Comparison of ENCODE assay signal across 8 mouse cellular contexts in the genomic region with DNA sequence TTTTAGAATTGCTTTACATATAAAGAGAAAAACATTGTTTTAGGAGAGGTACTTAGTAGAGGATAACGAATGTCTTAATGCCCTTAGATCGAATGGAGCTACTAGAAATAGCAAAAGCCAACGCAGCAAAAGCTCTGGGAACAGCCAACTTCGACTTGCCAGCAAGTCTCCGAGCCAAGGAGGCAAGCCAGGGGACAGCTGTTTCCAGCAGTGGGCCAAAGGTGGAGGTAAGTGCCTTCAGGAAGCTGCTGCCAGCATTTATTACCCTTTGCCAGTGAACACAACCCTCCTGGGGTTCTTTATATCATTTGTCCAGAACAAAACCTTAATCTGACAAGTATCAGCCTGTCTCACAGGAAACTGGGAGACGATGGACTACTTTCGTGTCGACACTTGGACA. TPM values are rescaled to one million over a fixed set of nuclear protein-coding genes. Genes with fewer than 3 reads are reported as not detected.
A peak's percentile ranks its signal among the peaks of the same experiment; 100 is the strongest.
DNase-seq lines count a peak whose midpoint lies in the region; ATAC-seq and TF ChIP-seq lines count a peak whose summit lies in the region.

No protein-coding gene starts in this region.

- 20% methylated on average over 8 of the region's 8 CpGs for WGBS in lung, adult 2 months
- WGBS in forebrain, embryonic 12.5 days, result 79% methylated on average over 8 of the region's 8 CpGs
- 75% methylated on average over 8 of the region's 8 CpGs for WGBS in intestine, embryonic 14.5 days
- 89% methylated on average over 8 of the region's 8 CpGs for WGBS in midbrain, embryonic 11.5 days

- no peak for DNase-seq in lung, adult 2 months
- no peak for DNase-seq in lung, postnatal 10 days
- no peak for DNase-seq in intestine, embryonic 14.5 days (ENCODE audit: low spot score)
- DNase-seq in midbrain, embryonic 11.5 days (ENCODE audit: low spot score, missing footprints), result no peak
- no peak for DNase-seq in left cerebral cortex, postnatal 25 days (ENCODE audit: low spot score in 2 of 2)
- DNase-seq in frontal cortex, postnatal 36 days (ENCODE audit: low spot score in 2 of 2), result no peak
- no peak for DNase-seq in cerebellum, adult 11 months

- TF ChIP-seq POLR2A in lung, adult 2 months (IDR thresholded peaks at IDR 0.05; ENCODE audit: borderline replicate concordance, extremely low read depth, low read depth, low read length), result 0 out of 2 replicates have a peak, but pooled peaks have one; percentile 9

- no peak for TF ChIP-seq CTCF in lung, adult 2 months (IDR thresholded peaks at IDR 0.05; ENCODE audit: insufficient read depth, low read length)

- H3K4me3 ChIP-seq in lung, adult 2 months (replicated peaks; ENCODE audit: extremely low read depth, low read depth, low read length), result peak overlapping the region; percentile 52
- peak overlapping the region; percentile 28 for H3K4me3 ChIP-seq in forebrain, embryonic 12.5 days (replicated peaks)
- H3K4me3 ChIP-seq in intestine, embryonic 14.5 days (ENCODE audit: low read depth, low read length), result peak overlapping the region; percentile 100
- H3K4me3 ChIP-seq in midbrain, embryonic 11.5 days (ENCODE audit: low read depth, low read length), result peak overlapping the region; percentile 18

- peaks cover 10% of the 10 kb centered on the region for H3K4me1 ChIP-seq in lung, adult 2 months (ENCODE audit: control insufficient read depth, insufficient read depth, low read length)
- H3K4me1 ChIP-seq in forebrain, embryonic 12.5 days, result peaks cover 32% of the 10 kb centered on the region
- peaks cover 15% of the 10 kb centered on the region; the same call in 1 of the 2 replicates for H3K4me1 ChIP-seq in intestine, embryonic 14.5 days (replicated peaks; ENCODE audit: control insufficient read depth, insufficient read depth, low read length)
- H3K4me1 ChIP-seq in midbrain, embryonic 11.5 days (ENCODE audit: control insufficient read depth, insufficient read depth, low read length), result peaks cover 9% of the 10 kb centered on the region

- no peaks in the 10 kb centered on the region for H3K9me3 ChIP-seq in forebrain, embryonic 12.5 days
- no peaks in the 10 kb centered on the region for H3K9me3 ChIP-seq in intestine, embryonic 14.5 days (ENCODE audit: control insufficient read depth, low read length)
- H3K9me3 ChIP-seq in midbrain, embryonic 11.5 days (ENCODE audit: control insufficient read depth, low read length), result no peaks in the 10 kb centered on the region

- H3K27ac ChIP-seq in forebrain, embryonic 12.5 days, result no peak overlapping the region
- H3K27ac ChIP-seq in intestine, embryonic 14.5 days (ENCODE audit: low read depth), result no peak overlapping the region
- H3K27ac ChIP-seq in midbrain, embryonic 11.5 days (ENCODE audit: low read depth, low read length), result no peak overlapping the region

- intact Hi-C loops in left cerebral cortex, postnatal 25 days (cut with DNase I), result no loop called here

- no peak for ATAC-seq in forebrain, embryonic 12.5 days (ENCODE audit: low FRiP score)
- ATAC-seq in intestine, embryonic 14.5 days (replicated peaks; ENCODE audit: low FRiP score, low TSS enrichment, low read depth), result no peak
- no peak for ATAC-seq in midbrain, embryonic 11.5 days (ENCODE audit: low FRiP score)

- peaks cover 35% of the 10 kb centered on the region for H3K36me3 ChIP-seq in forebrain, embryonic 12.5 days (replicated peaks)
- peaks cover 43% of the 10 kb centered on the region for H3K36me3 ChIP-seq in intestine, embryonic 14.5 days (ENCODE audit: control insufficient read depth, insufficient read depth, low read length)
- peaks cover 19% of the 10 kb centered on the region for H3K36me3 ChIP-seq in midbrain, embryonic 11.5 days (ENCODE audit: control insufficient read depth, insufficient read depth, low read length)

- peak overlapping the region; percentile 90 for H3K4me2 ChIP-seq in forebrain, embryonic 12.5 days
- peak overlapping the region; percentile 93 for H3K4me2 ChIP-seq in intestine, embryonic 14.5 days (ENCODE audit: low read length)
- H3K4me2 ChIP-seq in midbrain, embryonic 11.5 days, result peak overlapping the region; percentile 94

- no peaks in the 10 kb centered on the region for H3K27me3 ChIP-seq in forebrain, embryonic 12.5 days
- no peaks in the 10 kb centered on the region for H3K27me3 ChIP-seq in intestine, embryonic 14.5 days (replicated peaks; ENCODE audit: control insufficient read depth, insufficient read depth, low read length)
- no peaks in the 10 kb centered on the region for H3K27me3 ChIP-seq in midbrain, embryonic 11.5 days (ENCODE audit: control insufficient read depth, insufficient read depth, low read length)

- 0 out of 2 replicates have a peak overlapping the region, but pooled peaks have one; percentile 21 for H3K9ac ChIP-seq in forebrain, embryonic 12.5 days
- H3K9ac ChIP-seq in intestine, embryonic 14.5 days (ENCODE audit: low read length), result peak overlapping the region; percentile 98; the same call in 1 of the 2 replicates
- H3K9ac ChIP-seq in midbrain, embryonic 11.5 days (ENCODE audit: low read length), result peak overlapping the region; percentile 38; the same call in 1 of the 2 replicates

RNA-seq across cellular contexts. Expression of a gene that starts 1.8 kb away (rescaled TPM):
- polyA plus RNA-seq in lung, adult 2 months (2012; rRNA removed), result 533 and 883 TPM in 2 replicates
- 478 and 490 TPM in 2 replicates for polyA plus RNA-seq in forebrain, embryonic 12.5 days (2016; fragmentation: Nextera tagmentation; extraction: Ambion mirVana)
- polyA plus RNA-seq in intestine, embryonic 14.5 days (2014; fragmentation: Nextera tagmentation; extraction: Ambion mirVana), result 400 and 437 TPM in 2 replicates
- polyA plus RNA-seq in midbrain, embryonic 11.5 days (2014; fragmentation: Nextera tagmentation; extraction: Ambion mirVana), result 352 and 403 TPM in 2 replicates
- total RNA-seq in left cerebral cortex, postnatal 25 days (2021), result 100 to 1,000 TPM; 230 to 267 TPM

RNA-seq across cellular contexts. Expression of a gene that starts 5.5 kb away (rescaled TPM):
- polyA plus RNA-seq in lung, adult 2 months (2012; rRNA removed), result 25.7 and 43.4 TPM in 2 replicates
- polyA plus RNA-seq in forebrain, embryonic 12.5 days (2016; fragmentation: Nextera tagmentation; extraction: Ambion mirVana), result 77.9 and 83.6 TPM in 2 replicates
- 62.4 and 63.0 TPM in 2 replicates for polyA plus RNA-seq in intestine, embryonic 14.5 days (2014; fragmentation: Nextera tagmentation; extraction: Ambion mirVana)
- polyA plus RNA-seq in midbrain, embryonic 11.5 days (2014; fragmentation: Nextera tagmentation; extraction: Ambion mirVana), result 76.7 and 79.4 TPM in 2 replicates
- 10 to 100 TPM; 51.0 to 52.7 TPM for total RNA-seq in left cerebral cortex, postnatal 25 days (2021)

RNA-seq across cellular contexts. Expression of a gene that starts 10.4 kb away (rescaled TPM):
- 125 and 169 TPM in 2 replicates for polyA plus RNA-seq in lung, adult 2 months (2012; rRNA removed)
- 138 and 139 TPM in 2 replicates for polyA plus RNA-seq in forebrain, embryonic 12.5 days (2016; fragmentation: Nextera tagmentation; extraction: Ambion mirVana)
- polyA plus RNA-seq in intestine, embryonic 14.5 days (2014; fragmentation: Nextera tagmentation; extraction: Ambion mirVana), result 152 and 159 TPM in 2 replicates
- polyA plus RNA-seq in midbrain, embryonic 11.5 days (2014; fragmentation: Nextera tagmentation; extraction: Ambion mirVana), result 156 TPM in 2 replicates
- total RNA-seq in left cerebral cortex, postnatal 25 days (2021), result 100 to 1,000 TPM; 115 to 119 TPM

Comparison
In these comparisons a context has a peak if more than half of its experiments do, and no peak if none do; other contexts are left out.
1. H3K4me3 ChIP-seq: peak in every context shown above with its lines; median percentile 100 in intestine, embryonic 14.5 days; 52 in lung, adult 2 months; 28 in forebrain, embryonic 12.5 days; 18 in midbrain, embryonic 11.5 days.
2. H3K9ac ChIP-seq: peak in every context shown above with its lines; median percentile 98 in intestine, embryonic 14.5 days; 38 in midbrain, embryonic 11.5 days; 21 in forebrain, embryonic 12.5 days.